Mouse (Mus musculus) hindbrain, postnatal 0 days (tissue): ENCODE measurements around the gene St3gal4. TPM values are rescaled to one million over a fixed set of nuclear protein-coding genes. Genes with fewer than 3 reads are reported as not detected.

Experiments
- ATAC-seq: fragments of 200-750 bp; cut with Nextera tagmentation; 2 replicates; pipeline ENCODE4 v1.8.0; 2017; ENCODE audit warnings: mild to moderate bottlenecking, moderate TSS enrichment, moderate library complexity
- DNase-seq: peaks from one replicate; pipeline ENCODE4 v3.0.0-alpha.2; 2015; ENCODE audit warnings: low spot score
- H3K27ac ChIP-seq: fragments of 300-500 bp; sonication (generic); 2 replicates; pipeline ENCODE4 v1.5.1; 2014; ENCODE audit warnings: mild to moderate bottlenecking
- H3K27me3 ChIP-seq: fragments of 300-500 bp; sonication (generic); 2 replicates; pipeline ENCODE4 v1.6.1; 2014; ENCODE audit warnings: low read length, mixed read lengths; ENCODE audit not compliant: insufficient read depth
- H3K36me3 ChIP-seq: fragments of 300-500 bp; sonication (generic); 2 replicates; pipeline ENCODE4 v1.6.1; 2014; ENCODE audit warnings: low read length, mixed read lengths; ENCODE audit not compliant: insufficient read depth
- H3K4me1 ChIP-seq: fragments of 300-500 bp; sonication (generic); 2 replicates; pipeline ENCODE4 v1.6.1; 2014; ENCODE audit warnings: antibody characterized with exemption, low read length, mixed read lengths; ENCODE audit not compliant: insufficient read depth
- H3K4me2 ChIP-seq: fragments of 300-500 bp; sonication (generic); 2 replicates; pipeline ENCODE4 v1.6.1; 2014; ENCODE audit warnings: low read depth, mild to moderate bottlenecking, low read length, moderate library complexity, mixed read lengths
- H3K4me3 ChIP-seq: fragments of 300-500 bp; sonication (generic); 2 replicates; pipeline ENCODE4 v1.5.1; 2014; ENCODE audit warnings: low read length
- H3K9ac ChIP-seq: fragments of 300-500 bp; sonication (generic); replicated peaks from 2 replicates; pipeline ENCODE4 v1.6.1; 2014; ENCODE audit warnings: mild to moderate bottlenecking, low read length, moderate library complexity, mixed read lengths
- H3K9me3 ChIP-seq: fragments of 300-500 bp; sonication (generic); 2 replicates; pipeline ENCODE4 v1.6.1; 2016; ENCODE audit warnings: low read length, mixed read lengths
- CTCF ChIP-seq: IDR thresholded peaks from 2 replicates; pipeline ENCODE4 v1.5.1; 2016; ENCODE audit warnings: antibody characterized with exemption, control low read depth, low read depth
- WGBS: fragments of 180-500 bp; shearing (Covaris S2); extraction: QIAGEN DNeasy Blood & Tissue Kit; methylation state at CpG from one replicate; pipeline ENCODE4 v1.1.7; 2014; 5-methylcytosine and 5-hydroxymethylcytosine counted together
- polyA plus RNA-seq: library from polyadenylated mRNA; unstranded; fragments of >200 nt; fragmentation: Nextera tagmentation; extraction: Ambion mirVana; gene quantifications from 2 replicates; pipeline ENCODE4 v1.2.1, GENCODE M21; 2015
- total RNA-seq: library from RNA; depleted of rRNA; stranded (reverse); fragments of >200 nt; gene quantifications from 2 replicates; pipeline ENCODE4 v1.2.3, GENCODE M21; 2014

St3gal4 gene
- total and polyA plus RNA-seq, 2 experiments from 2014 or later: 16.4 to 31.4 TPM

DNA sequence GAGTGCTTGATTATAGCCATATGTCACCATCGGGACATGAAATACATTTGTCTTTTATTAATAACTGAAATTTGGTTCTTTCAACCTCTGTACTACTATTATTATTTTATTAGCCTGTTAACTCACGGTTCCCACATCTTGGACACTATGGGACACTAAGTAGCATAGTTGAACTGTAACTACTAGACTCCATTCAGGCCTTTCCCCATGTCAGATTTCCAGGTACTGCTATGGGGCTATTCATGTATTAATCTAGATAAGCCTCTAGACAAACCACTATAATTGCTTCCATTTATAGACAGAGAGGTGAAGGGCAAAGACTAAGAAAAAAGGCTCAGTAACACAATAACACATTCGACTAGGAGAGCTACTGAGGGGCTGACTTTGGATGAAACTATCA, 25.7 kb downstream of the St3gal4 start:
- H3K4me3 ChIP-seq: no peak overlapping the region
- no peak overlapping the region for H3K27ac ChIP-seq
- H3K27me3 ChIP-seq: no peaks in the 10 kb centered on the region
- no peaks in the 10 kb centered on the region for H3K36me3 ChIP-seq
- H3K4me2 ChIP-seq: no peak overlapping the region
- no peaks in the 10 kb centered on the region for H3K4me1 ChIP-seq
- H3K9me3 ChIP-seq: no peaks in the 10 kb centered on the region
- no peak for TF ChIP-seq CTCF
- 91% methylated on average over 3 of the region's 3 CpGs for WGBS
- DNase-seq: no peak
- ATAC-seq: no peak
- no peak overlapping the region for H3K9ac ChIP-seq

DNA sequence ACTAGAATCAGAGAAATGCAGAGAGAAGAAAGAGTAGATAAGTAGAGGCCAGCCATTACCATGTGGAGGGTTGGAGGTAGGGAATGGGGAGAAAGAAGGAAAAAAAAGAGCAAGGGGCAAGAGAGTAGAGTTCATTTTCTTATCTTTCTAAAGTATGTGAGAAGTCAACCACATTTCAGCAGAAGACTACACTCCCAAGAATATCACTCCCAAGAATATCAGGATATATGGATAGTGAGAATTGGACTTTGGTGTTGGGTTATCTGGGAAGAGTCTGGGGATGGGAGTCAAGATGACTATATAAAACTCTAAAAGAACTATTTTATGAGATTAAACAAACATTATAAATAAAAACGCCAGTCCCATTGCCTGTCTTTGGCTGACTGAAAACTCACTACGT, 26.2 kb downstream of the St3gal4 start:
- H3K27me3 ChIP-seq: no peaks in the 10 kb centered on the region
- ATAC-seq (no peak), DNase-seq (no peak)
- no peak overlapping the region for H3K4me2 ChIP-seq
- H3K27ac ChIP-seq: no peak overlapping the region
- H3K9ac ChIP-seq: no peak overlapping the region
- TF ChIP-seq CTCF: no peak
- WGBS: 94% methylated on average over 2 of the region's 2 CpGs
- H3K36me3 ChIP-seq: no peaks in the 10 kb centered on the region
- H3K4me3 ChIP-seq: no peak overlapping the region
- H3K4me1 ChIP-seq: no peaks in the 10 kb centered on the region
- H3K9me3 ChIP-seq: no peaks in the 10 kb centered on the region

DNA sequence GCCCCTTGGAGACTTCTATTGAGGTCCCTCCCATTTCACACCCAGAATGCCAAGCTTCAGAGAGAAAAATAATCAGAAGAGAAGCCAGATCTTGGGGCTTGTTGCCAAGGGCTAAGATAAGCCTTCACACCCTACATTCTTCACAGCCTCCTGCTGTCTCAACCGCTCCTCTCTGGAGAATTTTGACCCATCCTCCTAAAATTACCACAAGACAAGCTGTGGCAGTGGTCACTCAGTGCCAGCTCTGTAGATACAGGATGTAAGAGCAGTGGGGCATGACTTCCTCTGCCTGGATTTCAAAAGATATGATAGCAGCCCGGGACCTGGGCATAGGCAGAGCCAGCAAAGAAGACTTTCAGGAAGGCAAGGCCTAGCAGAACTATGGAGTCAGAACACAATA, 57.6 kb downstream of the St3gal4 start:
- H3K36me3 ChIP-seq: no peaks in the 10 kb centered on the region
- H3K27me3 ChIP-seq: no peaks in the 10 kb centered on the region
- no peaks in the 10 kb centered on the region for H3K9me3 ChIP-seq
- no peak for TF ChIP-seq CTCF
- no peak overlapping the region for H3K4me3 ChIP-seq
- ATAC-seq (no peak), DNase-seq (no peak)
- H3K9ac ChIP-seq: no peak overlapping the region
- 62% methylated on average over 2 of the region's 2 CpGs for WGBS
- H3K4me1 ChIP-seq: no peaks in the 10 kb centered on the region
- H3K27ac ChIP-seq: no peak overlapping the region
- no peak overlapping the region for H3K4me2 ChIP-seq

DNA sequence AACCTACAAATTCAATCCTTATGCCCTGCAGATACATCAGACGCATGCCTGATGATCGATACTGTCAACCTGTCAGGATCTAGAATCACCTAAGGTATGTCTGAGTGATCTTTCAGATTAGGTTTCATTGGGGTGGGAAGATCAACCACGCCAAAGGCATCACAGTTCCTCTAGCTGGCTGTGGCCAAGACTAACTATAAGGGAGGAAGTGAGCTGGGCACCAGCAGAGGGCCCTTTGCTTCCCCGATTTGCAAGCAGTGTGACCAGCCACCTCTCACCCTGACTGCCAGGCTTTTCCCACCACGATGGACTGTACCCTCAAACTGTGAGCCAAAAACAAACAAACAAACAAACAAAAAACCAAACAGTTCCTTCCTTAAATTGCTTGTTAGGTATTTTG, 59.2 kb downstream of the St3gal4 start:
- Histone ChIP-seq H3K9ac (no peak overlapping the region), H3K27me3 (no peaks in the 10 kb centered on the region), H3K4me1 (no peaks in the 10 kb centered on the region), H3K36me3 (no peaks in the 10 kb centered on the region), H3K9me3 (no peaks in the 10 kb centered on the region), H3K4me3 (no peak overlapping the region), H3K27ac (no peak overlapping the region), H3K4me2 (no peak overlapping the region)
- TF ChIP-seq CTCF: no peak
- ATAC-seq (no peak), DNase-seq (no peak)
- 93% methylated on average over 5 of the region's 5 CpGs for WGBS

DNA sequence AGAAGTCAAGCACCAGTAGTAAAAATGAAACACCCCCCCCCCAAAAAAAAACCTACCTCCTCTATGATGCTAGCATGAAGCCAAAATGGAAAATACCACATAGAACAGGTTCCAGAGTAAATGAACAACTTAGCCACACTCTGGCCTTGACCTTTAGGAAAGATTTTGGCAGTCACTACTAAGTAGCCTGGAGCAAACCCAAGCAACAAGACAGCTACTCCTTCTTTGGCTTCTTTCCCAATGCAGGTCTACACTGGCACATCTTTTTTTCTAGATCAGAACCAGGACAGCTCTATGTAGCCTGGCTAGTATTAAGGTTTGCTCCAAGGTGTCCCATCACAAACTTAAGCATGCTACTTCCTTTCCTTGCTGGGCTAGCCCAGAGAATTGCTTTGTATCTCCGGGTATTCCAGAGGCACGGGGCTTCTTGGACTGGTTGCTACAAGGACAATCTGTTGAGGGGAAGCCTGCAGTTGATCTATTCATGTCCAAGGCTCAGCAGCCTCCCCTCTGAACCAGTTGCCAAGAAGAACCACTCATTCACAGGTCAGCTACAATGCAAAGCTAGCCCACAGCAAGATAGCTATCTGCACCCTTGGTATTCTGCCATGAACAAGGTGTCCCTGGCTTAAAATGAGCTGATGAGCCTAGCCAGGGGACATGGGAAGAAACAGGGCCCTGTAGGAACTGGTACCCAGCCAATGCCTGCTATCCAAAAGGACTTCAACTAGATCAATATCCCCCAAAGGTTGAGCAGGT, 60.3 kb downstream of the St3gal4 start:
- H3K4me2 ChIP-seq: no peak overlapping the region
- ATAC-seq (no peak), DNase-seq (no peak)
- H3K27ac ChIP-seq: no peak overlapping the region
- H3K9me3 ChIP-seq: no peaks in the 10 kb centered on the region
- H3K27me3 ChIP-seq: no peaks in the 10 kb centered on the region
- no peaks in the 10 kb centered on the region for H3K36me3 ChIP-seq
- 75% methylated on average over 2 of the region's 2 CpGs for WGBS
- TF ChIP-seq CTCF: no peak
- H3K9ac ChIP-seq: no peak overlapping the region
- no peaks in the 10 kb centered on the region for H3K4me1 ChIP-seq
- H3K4me3 ChIP-seq: no peak overlapping the region

DNA sequence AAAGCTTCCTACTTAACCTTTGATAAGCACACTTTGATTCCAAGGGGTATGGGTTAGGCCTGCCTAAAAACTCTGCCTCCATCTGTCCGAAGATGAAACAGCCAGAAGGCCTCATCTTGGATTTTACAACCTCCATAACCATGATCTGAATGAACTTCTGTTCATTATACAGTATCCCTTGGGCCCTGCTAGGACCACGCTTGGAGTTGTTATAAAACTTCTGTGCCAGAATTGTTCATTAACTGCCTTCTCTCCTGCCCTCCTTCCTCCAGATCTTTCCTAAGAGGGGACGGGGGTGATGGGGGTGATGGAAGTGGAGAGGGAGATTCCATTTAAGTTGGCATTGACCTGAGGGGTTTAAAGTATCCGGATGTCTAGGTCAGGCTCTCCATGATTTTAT, 60.9 kb downstream of the St3gal4 start:
- no peak for DNase-seq
- no peak for ATAC-seq
- no peaks in the 10 kb centered on the region; the same call in 1 of the 2 replicates for H3K36me3 ChIP-seq
- no peaks in the 10 kb centered on the region for H3K9me3 ChIP-seq
- H3K4me2 ChIP-seq: no peak overlapping the region
- WGBS: 93% methylated on average over 4 of the region's 4 CpGs
- H3K27me3 ChIP-seq: no peaks in the 10 kb centered on the region
- H3K4me3 ChIP-seq: no peak overlapping the region
- no peak overlapping the region for H3K9ac ChIP-seq
- H3K4me1 ChIP-seq: no peaks in the 10 kb centered on the region
- no peak overlapping the region for H3K27ac ChIP-seq
- TF ChIP-seq CTCF: no peak

DNA sequence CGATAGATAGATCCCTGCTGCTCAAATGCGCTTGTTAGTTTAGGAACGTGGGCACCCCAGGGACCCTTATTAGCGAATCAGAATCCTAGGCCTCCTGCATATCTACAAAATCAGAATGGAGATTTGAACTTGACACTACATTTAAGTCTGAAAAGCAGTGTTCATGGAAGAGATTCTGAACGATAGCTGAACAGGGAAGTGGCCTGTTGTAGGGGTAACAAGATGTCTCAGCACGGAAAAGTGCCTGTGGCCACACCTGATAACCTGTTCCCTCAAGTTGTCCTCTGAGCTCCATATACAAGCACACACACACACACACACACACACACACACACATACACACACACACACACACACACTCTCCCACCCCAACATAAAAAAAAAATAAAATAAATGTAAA, 61.4 kb downstream of the St3gal4 start:
- TF ChIP-seq CTCF: no peak
- no peak overlapping the region for H3K4me2 ChIP-seq
- H3K27me3 ChIP-seq: no peaks in the 10 kb centered on the region
- no peaks in the 10 kb centered on the region for H3K4me1 ChIP-seq
- no peak for ATAC-seq
- H3K4me3 ChIP-seq: no peak overlapping the region
- H3K9ac ChIP-seq: no peak overlapping the region
- H3K9me3 ChIP-seq: no peaks in the 10 kb centered on the region
- H3K36me3 ChIP-seq: no peaks in the 10 kb centered on the region; the same call in 1 of the 2 replicates
- DNase-seq: no peak
- 87% methylated on average over 6 of the region's 6 CpGs for WGBS
- H3K27ac ChIP-seq: no peak overlapping the region
